Mouse (Mus musculus) large intestine, adult 2 months (tissue): Measurements from ENCODE around the gene Wnt5b. TPM values are rescaled to one million over a fixed set of nuclear protein-coding genes. Genes with fewer than 3 reads are reported as not detected.

Experiments
- DNase-seq: peaks from one replicate; pipeline ENCODE4 v3.0.0-alpha.2; 2012; ENCODE audit warnings: low read depth, low spot score
- WGBS: fragments of 180-500 bp; shearing (Covaris S2); methylation state at CpG from one replicate; pipeline ENCODE4 v1.1.7; 2018; 5-methylcytosine and 5-hydroxymethylcytosine counted together
- polyA plus RNA-seq: library from polyadenylated mRNA; depleted of rRNA; stranded (reverse); fragments of >200 nt; gene quantifications from 2 replicates; pipeline ENCODE4 v1.2.3, GENCODE M21; 2012; rRNA removed

Wnt5b gene
- polyA plus RNA-seq: 1.1 and 1.7 TPM in 2 replicates

- WGBS: 2% methylated on average over 115 of the region's 120 CpGs
- no peak for DNase-seq
Observed at GRCm38 (mm10) chr6:119543803-119544517, at the start of gene Wnt5b. Gene Wnt5b (minus strand): TSS chr6:119544347.

GRCm38 (mm10) chr6:119590872-119591271 lies 46.7 kb upstream of the Wnt5b start:
- 91% methylated on average over 2 of the region's 2 CpGs for WGBS
- no peak for DNase-seq

- DNase-seq: no peak
- 94% methylated on average over 2 of the region's 2 CpGs for WGBS
Observed at GRCm38 (mm10) chr6:119587897-119588296, 43.8 kb upstream of the Wnt5b start.

DNA sequence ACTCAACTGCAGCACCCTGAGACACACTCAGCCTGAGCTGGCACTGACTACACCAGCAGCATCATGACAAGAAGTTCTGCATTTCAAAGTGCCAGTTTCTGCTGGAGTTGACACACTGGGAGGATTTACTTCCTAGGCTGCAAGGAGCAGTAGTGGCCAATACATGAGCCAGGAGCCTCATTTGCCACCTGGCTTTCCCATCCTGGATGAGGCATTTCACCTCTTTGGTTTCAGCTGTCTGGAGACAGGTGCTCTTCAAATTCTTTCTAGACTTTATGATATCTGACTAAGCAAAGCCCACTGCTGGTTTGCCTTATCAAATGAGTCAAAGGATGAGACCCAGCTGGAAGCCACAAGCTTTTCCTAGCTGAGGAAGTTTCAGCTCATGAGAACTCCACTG lies 43.3 kb upstream of the Wnt5b start:
- no peak for DNase-seq

- WGBS: 59% methylated on average over 5 of the region's 5 CpGs
- DNase-seq: no peak
Observed at GRCm38 (mm10) chr6:119585652-119586375, 41.7 kb upstream of the Wnt5b start.

- DNase-seq: no peak
- WGBS: 28% methylated on average over 1 of the region's 1 CpGs
Observed at GRCm38 (mm10) chr6:119584061-119584460, 39.9 kb upstream of the Wnt5b start.

GRCm38 (mm10) chr6:119583165-119583564 lies 39.0 kb upstream of the Wnt5b start:
- WGBS: 87% methylated on average over 5 of the region's 5 CpGs
- DNase-seq: no peak

- WGBS: 87% methylated on average over 4 of the region's 4 CpGs
- DNase-seq: no peak
Observed at GRCm38 (mm10) chr6:119576706-119577105, 32.6 kb upstream of the Wnt5b start.

GRCm38 (mm10) chr6:119575331-119575730 lies 31.2 kb upstream of the Wnt5b start:
- 95% methylated on average over 12 of the region's 12 CpGs for WGBS

DNA sequence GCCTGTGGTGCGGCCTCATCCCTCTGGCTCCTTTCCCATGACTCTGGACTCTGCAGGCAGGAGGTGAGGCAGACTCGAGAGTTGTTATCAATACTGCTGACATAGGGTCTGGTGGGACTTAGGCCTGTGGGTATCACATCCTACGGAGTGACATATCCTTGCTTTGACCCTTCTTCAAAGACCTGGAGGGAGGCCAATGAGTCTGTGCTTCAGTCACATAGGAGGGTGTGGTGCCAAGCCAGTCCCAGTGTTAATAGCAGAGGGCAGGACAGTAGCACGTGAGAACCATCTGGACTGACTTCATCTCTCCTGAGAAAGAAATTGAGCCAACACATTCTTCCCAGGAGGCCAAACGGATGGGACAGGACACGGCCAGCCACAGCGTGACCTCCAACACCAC lies 28.1 kb upstream of the Wnt5b start:
- WGBS: 62% methylated on average over 7 of the region's 7 CpGs
- no peak for DNase-seq

More at GRCm38 (mm10) chr6:119575331-119575730, 31.2 kb upstream of the Wnt5b start:
- DNase-seq: no peak

DNA sequence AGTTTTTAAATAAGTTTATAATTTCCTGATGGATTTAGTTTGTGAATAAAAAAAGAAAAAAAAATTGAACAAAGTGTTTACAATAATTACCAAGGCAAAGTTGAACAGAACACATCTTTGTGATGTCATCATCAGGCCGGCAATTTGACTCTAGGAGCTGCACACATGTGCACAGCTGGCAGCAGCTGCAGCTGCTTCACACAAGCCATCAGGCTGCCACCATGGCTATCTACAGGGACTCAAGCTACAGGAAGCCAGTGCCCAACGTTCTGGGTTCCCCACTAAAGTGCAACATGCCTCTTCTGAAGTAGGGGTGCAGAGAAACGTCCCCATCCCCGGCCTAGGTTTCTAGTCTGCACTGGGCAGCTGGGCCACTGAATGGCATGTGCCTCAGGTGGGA lies 26.6 kb upstream of the Wnt5b start:
- whole genome bisulfite sequencing: 75% methylated on average over 4 of the region's 4 CpGs
- no peak for DNase-seq

DNA sequence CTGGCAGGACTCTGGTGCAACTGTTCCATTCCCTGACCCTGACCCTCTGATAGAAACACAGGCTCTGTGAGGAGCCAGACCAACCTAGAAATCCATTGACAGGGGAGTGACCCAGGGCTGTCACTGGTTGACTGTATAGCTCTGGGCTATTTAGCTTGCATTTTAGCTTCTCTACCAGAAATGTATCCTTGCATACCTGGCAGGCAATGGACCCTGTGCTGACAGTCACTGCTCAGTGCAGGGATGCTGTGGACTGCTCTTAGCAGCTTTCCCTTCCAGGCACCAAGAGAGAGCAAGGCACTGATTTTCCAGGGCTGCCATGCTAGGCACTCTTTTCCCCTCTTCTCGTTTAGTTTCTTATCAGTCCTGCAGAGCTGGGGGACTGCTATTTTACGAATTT lies 24.2 kb upstream of the Wnt5b start:
- DNase-seq: no peak
- WGBS: 76% methylated on average over 2 of the region's 2 CpGs

DNA sequence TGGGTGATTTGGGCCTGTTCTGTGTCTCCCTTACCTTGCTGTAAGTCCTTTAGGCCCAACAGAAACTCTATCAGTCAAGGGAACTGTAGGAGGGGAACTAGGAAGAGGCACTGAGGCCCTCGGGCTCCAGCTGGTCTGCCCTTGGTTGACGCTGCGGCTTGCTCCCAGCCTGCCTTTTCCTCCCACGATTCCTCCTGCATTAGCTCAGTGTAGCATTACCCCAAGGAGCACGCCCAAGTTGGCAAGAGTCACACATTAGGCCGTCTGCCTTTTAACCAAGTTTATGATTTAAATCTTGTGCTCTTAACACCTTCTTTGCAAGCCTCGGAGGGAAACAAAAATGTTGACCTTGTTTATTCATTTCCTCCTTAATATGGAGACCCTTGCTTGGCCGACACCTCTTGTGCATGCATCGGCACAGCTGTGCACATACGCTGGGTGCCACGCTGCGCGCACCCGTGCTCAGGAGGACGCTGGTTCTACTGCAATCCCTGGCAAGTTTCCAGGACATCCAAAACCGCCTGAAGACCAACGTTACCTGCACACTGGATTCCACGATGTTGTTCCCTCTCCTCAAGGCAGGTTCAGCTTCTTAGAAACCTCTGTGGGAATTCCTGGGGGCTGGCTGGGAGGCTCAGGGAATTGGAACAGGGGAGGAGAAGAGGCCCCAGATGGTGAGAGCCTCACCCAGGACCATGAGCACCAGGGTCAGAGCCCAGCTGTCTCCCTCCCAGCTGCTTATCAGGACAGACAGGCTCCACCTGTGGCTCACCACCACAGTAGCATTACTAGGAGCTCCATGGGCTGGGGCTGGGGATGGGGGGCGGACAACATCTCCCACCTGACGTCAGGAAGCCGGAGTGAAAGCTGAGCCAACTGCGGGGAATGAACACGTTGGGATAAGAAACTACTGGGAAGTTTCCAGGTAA lies 21.6 kb upstream of the Wnt5b start:
- DNase-seq: no peak
- WGBS: 55% methylated on average over 23 of the region's 23 CpGs

GRCm38 (mm10) chr6:119562558-119562957 lies 18.4 kb upstream of the Wnt5b start:
- 65% methylated on average over 10 of the region's 10 CpGs for WGBS
- no peak for DNase-seq

DNA sequence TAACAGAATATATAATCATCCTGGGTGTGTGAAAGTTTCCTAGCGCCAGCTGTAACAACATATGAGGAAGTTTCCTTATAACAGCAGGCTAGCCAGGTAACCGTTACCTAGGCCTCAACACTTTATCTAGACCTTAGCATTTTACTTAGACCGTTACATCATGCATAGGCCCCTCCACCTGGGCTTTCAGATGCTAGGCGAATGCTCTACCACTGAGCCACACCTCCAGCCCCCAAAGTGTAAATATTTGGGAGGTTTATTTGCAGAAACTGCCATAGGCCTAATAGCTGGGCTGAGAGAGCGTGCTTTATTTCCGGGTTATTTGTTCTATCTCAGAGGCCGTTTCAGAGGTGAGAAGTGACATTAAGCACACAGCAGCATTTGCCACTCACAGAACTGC lies 14.7 kb upstream of the Wnt5b start:
- WGBS: 34% methylated on average over 7 of the region's 7 CpGs
- no peak for DNase-seq

DNA sequence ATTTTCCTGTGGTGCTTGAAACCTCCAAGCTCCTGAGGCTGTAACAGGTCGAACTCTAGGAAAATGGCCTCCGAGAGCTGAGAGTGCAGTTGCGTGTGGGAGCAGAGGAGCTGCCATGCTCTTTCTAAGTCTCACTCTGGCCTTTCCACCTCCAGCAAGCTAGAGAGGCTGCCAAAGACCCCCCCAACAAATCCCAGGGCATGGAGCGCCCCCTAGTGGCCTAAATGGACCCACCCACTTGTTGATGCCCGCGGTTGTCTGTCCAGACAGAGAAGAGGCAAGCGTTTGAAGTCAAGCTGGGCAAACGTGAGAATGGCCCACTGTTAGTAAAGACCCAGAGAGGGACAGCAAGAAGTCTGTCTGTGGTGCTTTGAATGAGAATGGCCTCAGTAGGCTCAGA lies 10.3 kb upstream of the Wnt5b start:
- 79% methylated on average over 8 of the region's 8 CpGs for WGBS
- no peak for DNase-seq

DNA sequence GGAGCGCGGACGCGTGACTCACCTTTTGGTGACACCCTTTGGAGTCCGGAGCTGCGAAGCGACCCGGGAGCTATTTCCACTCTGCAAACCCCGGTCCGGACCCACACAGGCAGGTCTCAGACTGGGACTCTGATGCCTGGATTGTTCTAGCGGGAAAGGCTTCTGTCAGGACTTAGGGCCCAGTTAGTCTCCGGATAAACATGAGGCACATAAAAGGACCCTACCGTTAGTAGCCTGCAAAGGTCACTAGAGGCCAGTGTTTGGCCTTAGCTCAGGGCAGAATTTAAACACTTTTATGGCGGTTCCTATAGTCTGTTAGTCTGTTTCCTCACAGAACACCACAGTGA lies 344 bp upstream of the Wnt5b start:
- 2% methylated on average over 14 of the region's 14 CpGs for WGBS
- no peak for DNase-seq

DNA sequence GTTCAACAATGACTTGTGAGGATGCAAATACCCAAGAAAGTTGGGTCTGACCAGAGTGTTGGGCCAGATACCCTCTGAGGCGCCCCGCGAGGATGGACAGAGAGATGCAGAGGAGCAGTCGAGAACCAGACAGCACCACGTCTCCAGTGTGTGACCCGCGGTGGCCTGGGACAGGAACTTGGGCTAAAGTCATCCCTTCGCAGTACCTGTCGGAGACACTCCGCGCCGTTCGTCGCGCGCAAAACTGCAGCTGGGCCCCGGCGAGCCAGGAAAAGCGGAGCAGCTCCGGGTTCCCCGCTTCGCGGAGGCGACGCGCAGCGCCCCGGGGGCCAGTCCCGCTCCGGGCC lies 718 bp downstream of the Wnt5b start:
- 2% methylated on average over 30 of the region's 30 CpGs for WGBS
- DNase-seq: no peak

- no peak for DNase-seq
Observed at GRCm38 (mm10) chr6:119535867-119536266, 8.3 kb downstream of the Wnt5b start.

GRCm38 (mm10) chr6:119533170-119533709 lies 10.9 kb downstream of the Wnt5b start:
- WGBS: 67% methylated on average over 9 of the region's 9 CpGs
- DNase-seq: no peak

More at GRCm38 (mm10) chr6:119535867-119536266, 8.3 kb downstream of the Wnt5b start:
- 81% methylated on average over 12 of the region's 12 CpGs for WGBS
